Mouse (Mus musculus) MEL (cell line): ENCODE measurements at regions not wholly inside any gene's neighbourhood (a gene's known extent, or its start where the extent isn't known, plus 50 kb on each side); places are given as distances from the start of the nearest gene placed in this dataset.

Experiments
- DNase-seq: peaks from one replicate; pipeline ENCODE4 v3.0.0; 2011; ENCODE audit warnings: low read depth, low spot score
- H3K27ac ChIP-seq: 2 replicates; pipeline ENCODE4 v1.5.1; 2012; ENCODE audit warnings: low read depth, mild to moderate bottlenecking, control low read depth, low read length, moderate library complexity; ENCODE audit not compliant: control insufficient read depth
- H3K27me3 ChIP-seq, 2 experiments: fragments of 150-350 bp in 1 of 2; sonication (generic) in 1 of 2; 2 replicates each; pipeline ENCODE4 v1.6.1; 2012; ENCODE audit warnings: low read length in 2 of 2, mild to moderate bottlenecking in 2 of 2, improper control_type of control experiment in 1 of 2, moderate library complexity in 1 of 2; ENCODE audit not compliant: insufficient read depth in 2 of 2, control insufficient read depth in 1 of 2
- H3K36me3 ChIP-seq, 2 experiments: 2 replicates each; pipeline ENCODE4 v1.6.1; 2012 to 2014; ENCODE audit warnings: low read length in 2 of 2, improper control_type of control experiment in 1 of 2, inconsistent platforms in 1 of 2, mild to moderate bottlenecking in 1 of 2; ENCODE audit not compliant: insufficient read depth in 2 of 2, control insufficient read depth in 1 of 2
- H3K4me1 ChIP-seq, 2 experiments: fragments of 150-350 bp in 1 of 2; sonication (generic) in 1 of 2; 2 replicates each; pipeline ENCODE4 v1.6.1; 2012; ENCODE audit warnings: low read length in 2 of 2, improper control_type of control experiment in 1 of 2, mild to moderate bottlenecking in 1 of 2; ENCODE audit not compliant: insufficient read depth in 2 of 2, control insufficient read depth in 1 of 2
- H3K4me3 ChIP-seq, 2 experiments: fragments of 150-350 bp in 1 of 2; sonication (generic) in 1 of 2; 2 replicates each; pipeline ENCODE4 v1.5.1; 2012; ENCODE audit warnings: low read depth in 2 of 2, low read length in 2 of 2, mild to moderate bottlenecking in 2 of 2, moderate library complexity in 2 of 2, control low read depth in 1 of 2, improper control_type of control experiment in 1 of 2; ENCODE audit not compliant: control insufficient read depth in 1 of 2, insufficient read depth in 1 of 2
- H3K79me2 ChIP-seq: 2 replicates; pipeline ENCODE4 v1.6.1; 2012; ENCODE audit warnings: mild to moderate bottlenecking, low read length, moderate library complexity; ENCODE audit not compliant: control insufficient read depth, poor library complexity, insufficient read depth
- H3K9ac ChIP-seq: 2 replicates; pipeline ENCODE4 v1.6.1; 2012; ENCODE audit warnings: low read depth, mild to moderate bottlenecking, control low read depth, low read length, moderate library complexity; ENCODE audit not compliant: control insufficient read depth, poor library complexity, severe bottlenecking
- H3K9me3 ChIP-seq: fragments of 150-350 bp; sonication (generic); replicated peaks from 2 replicates; pipeline ENCODE4 v1.6.1; 2012; ENCODE audit warnings: mild to moderate bottlenecking, low read length, improper control_type of control experiment, moderate library complexity; ENCODE audit not compliant: insufficient read depth
- EP300 ChIP-seq, 2 experiments: IDR thresholded peaks; 2 replicates each; pipeline ENCODE4 v1.6.1; 2011; ENCODE audit warnings: improper control_type of control experiment in 2 of 2, low read length in 2 of 2, low read depth in 1 of 2, mild to moderate bottlenecking in 1 of 2
- ETS1 ChIP-seq: IDR thresholded peaks from 2 replicates; pipeline ENCODE4 v1.6.1; 2012; ENCODE audit warnings: low read depth, mild to moderate bottlenecking, inconsistent platforms, low read length, improper control_type of control experiment, moderate library complexity
- GABPA ChIP-seq: IDR thresholded peaks from 2 replicates; pipeline ENCODE4 v1.6.1; 2012; ENCODE audit warnings: low read depth, mild to moderate bottlenecking, inconsistent platforms, low read length, improper control_type of control experiment, moderate library complexity
- GATA1 ChIP-seq: IDR thresholded peaks from 2 replicates; pipeline ENCODE4 v1.6.1; 2011; ENCODE audit warnings: low read depth, low read length, improper control_type of control experiment
- HCFC1 ChIP-seq: IDR thresholded peaks from 2 replicates; pipeline ENCODE4 v1.6.1; 2012; ENCODE audit warnings: low read depth, mild to moderate bottlenecking, inconsistent platforms, low read length, improper control_type of control experiment, moderate library complexity
- KAT2A ChIP-seq: conservative IDR thresholded peaks from 2 replicates; pipeline ENCODE4 v1.6.1; 2012; ENCODE audit warnings: low read depth, low read length, improper control_type of control experiment, inconsistent platforms
- MXI1 ChIP-seq: IDR thresholded peaks from 2 replicates; pipeline ENCODE4 v1.6.1; 2011; ENCODE audit warnings: mild to moderate bottlenecking, low read depth, low read length, improper control_type of control experiment
- MYC ChIP-seq: IDR thresholded peaks from 2 replicates; pipeline ENCODE4 v1.6.1; 2011; ENCODE audit warnings: low read depth, mild to moderate bottlenecking, low read length, improper control_type of control experiment, moderate library complexity
- NRF1 ChIP-seq: IDR thresholded peaks from 2 replicates; pipeline ENCODE4 v1.6.1; 2014; ENCODE audit warnings: low read depth, mild to moderate bottlenecking, inconsistent platforms, low read length, improper control_type of control experiment, moderate library complexity; ENCODE audit not compliant: poor library complexity, insufficient read depth, severe bottlenecking
- POLR2AphosphoS2 ChIP-seq: IDR thresholded peaks from 2 replicates; pipeline ENCODE4 v1.6.1; 2011; ENCODE audit warnings: low read length, improper control_type of control experiment
- SIN3A ChIP-seq: IDR thresholded peaks from 2 replicates; pipeline ENCODE4 v1.6.1; 2012; ENCODE audit warnings: low read length, improper control_type of control experiment, inconsistent platforms
- SMC3 ChIP-seq: IDR thresholded peaks from 2 replicates; pipeline ENCODE4 v1.6.1; 2011; ENCODE audit warnings: low read depth, low read length, improper control_type of control experiment
- TAL1 ChIP-seq: IDR thresholded peaks from 2 replicates; pipeline ENCODE4 v1.6.1; 2012; ENCODE audit warnings: mild to moderate bottlenecking, inconsistent platforms, low read length, moderate library complexity, mixed read lengths
- UBTF ChIP-seq: IDR thresholded peaks from 2 replicates; pipeline ENCODE4 v1.6.1; 2012; ENCODE audit warnings: low read depth, mild to moderate bottlenecking, inconsistent platforms, low read length, improper control_type of control experiment, moderate library complexity, borderline replicate concordance; ENCODE audit not compliant: insufficient read depth
- USF1 ChIP-seq: IDR thresholded peaks from 2 replicates; pipeline ENCODE4 v1.6.1; 2014; ENCODE audit warnings: low read depth, mild to moderate bottlenecking, inconsistent platforms, low read length, improper control_type of control experiment, moderate library complexity
- ZC3H11A ChIP-seq: IDR thresholded peaks from 2 replicates; pipeline ENCODE4 v1.6.1; 2012; ENCODE audit warnings: low read depth, mild to moderate bottlenecking, inconsistent platforms, low read length, improper control_type of control experiment
- ZKSCAN1 ChIP-seq: IDR thresholded peaks from 2 replicates; pipeline ENCODE4 v1.6.1; 2012; ENCODE audit warnings: low read depth, mild to moderate bottlenecking, inconsistent platforms, low read length, improper control_type of control experiment, moderate library complexity

- peak; percentile 17 for TF ChIP-seq SMC3
- TF ChIP-seq TAL1, result peak; percentile 70
- TF ChIP-seq KAT2A, result peak; percentile 38; the same call in 1 of the 2 replicates
- peak; percentile 78 for TF ChIP-seq SIN3A
- TF ChIP-seq MYC, result peak; percentile 60; the same call in 1 of the 2 replicates
- TF ChIP-seq HCFC1, result no peak
- peak; percentile 95 for TF ChIP-seq GATA1
- peak; percentile 41 for TF ChIP-seq POLR2AphosphoS2
- TF ChIP-seq ZC3H11A, result 0 out of 2 replicates have a peak, but pooled peaks have one; percentile 12
- TF ChIP-seq MXI1, result peak; percentile 60
- no peak for TF ChIP-seq GABPA
- peak; percentile 38; the same call in 1 of the 2 replicates for TF ChIP-seq ZKSCAN1
- no peak for TF ChIP-seq UBTF
- no peak for TF ChIP-seq NRF1
- TF ChIP-seq USF1, result no peak
- peak; percentile 84 for TF ChIP-seq ETS1
Measured at GRCm38 (mm10) chr11:17768345-17768759, 185.3 kb downstream of the Etaa1 start (continued).

GRCm38 (mm10) chr11:17768837-17769466 is 184.7 kb downstream of the Etaa1 start:
- Histone ChIP-seq H3K79me2 (no peaks in the 10 kb centered on the region), H3K27me3 (0 out of 4 replicates have a peak, but pooled peaks cover 0 to 1% of the 10 kb centered on the region in 2 experiments), H3K9ac (no peak overlapping the region), H3K4me3 (no peak overlapping the region), H3K9me3 (no peaks in the 10 kb centered on the region), H3K27ac (no peak overlapping the region), H3K36me3 (peaks cover 5 to 18% of the 10 kb centered on the region in 2 experiments), H3K4me1 (peaks cover 7 to 15% of the 10 kb centered on the region in 2 experiments)
- no peak for DNase-seq
- TF ChIP-seq TAL1 (no peak), EP300 (IDR thresholded peaks at IDR 0.05; ENCODE audit: low read depth in 1 of 2, low read length in 2 of 2) (0 out of 4 replicates have a peak, but pooled peaks of 1 of the 2 experiments have one; percentile 12), POLR2AphosphoS2 (0 out of 2 replicates have a peak, but pooled peaks have one; percentile 27), HCFC1 (no peak), GATA1 (peak; percentile 9; the same call in 1 of the 2 replicates)
